Mouse (Mus musculus) MEL (cell line): Measurements from ENCODE around the gene Rhog. TPM values are rescaled to one million over a fixed set of nuclear protein-coding genes. Genes with fewer than 3 reads are reported as not detected.

Experiments used
- DNase-seq: peaks from one replicate; pipeline ENCODE4 v3.0.0; 2011; ENCODE audit warnings: low read depth, low spot score
- H3K27ac ChIP-seq: 2 replicates; pipeline ENCODE4 v1.5.1; 2012; ENCODE audit warnings: low read depth, mild to moderate bottlenecking, control low read depth, low read length, moderate library complexity; ENCODE audit not compliant: control insufficient read depth
- H3K27me3 ChIP-seq, 2 experiments: fragments of 150-350 bp in 1 of 2; sonication (generic) in 1 of 2; 2 replicates each; pipeline ENCODE4 v1.6.1; 2012; ENCODE audit warnings: low read length in 2 of 2, mild to moderate bottlenecking in 2 of 2, improper control_type of control experiment in 1 of 2, moderate library complexity in 1 of 2; ENCODE audit not compliant: insufficient read depth in 2 of 2, control insufficient read depth in 1 of 2
- H3K36me3 ChIP-seq, 2 experiments: 2 replicates each; pipeline ENCODE4 v1.6.1; 2012 to 2014; ENCODE audit warnings: low read length in 2 of 2, improper control_type of control experiment in 1 of 2, inconsistent platforms in 1 of 2, mild to moderate bottlenecking in 1 of 2; ENCODE audit not compliant: insufficient read depth in 2 of 2, control insufficient read depth in 1 of 2
- H3K4me1 ChIP-seq, 2 experiments: fragments of 150-350 bp in 1 of 2; sonication (generic) in 1 of 2; 2 replicates each; pipeline ENCODE4 v1.6.1; 2012; ENCODE audit warnings: low read length in 2 of 2, improper control_type of control experiment in 1 of 2, mild to moderate bottlenecking in 1 of 2; ENCODE audit not compliant: insufficient read depth in 2 of 2, control insufficient read depth in 1 of 2
- H3K4me3 ChIP-seq, 2 experiments: fragments of 150-350 bp in 1 of 2; sonication (generic) in 1 of 2; 2 replicates each; pipeline ENCODE4 v1.5.1; 2012; ENCODE audit warnings: low read depth in 2 of 2, low read length in 2 of 2, mild to moderate bottlenecking in 2 of 2, moderate library complexity in 2 of 2, control low read depth in 1 of 2, improper control_type of control experiment in 1 of 2; ENCODE audit not compliant: control insufficient read depth in 1 of 2, insufficient read depth in 1 of 2
- H3K79me2 ChIP-seq: 2 replicates; pipeline ENCODE4 v1.6.1; 2012; ENCODE audit warnings: mild to moderate bottlenecking, low read length, moderate library complexity; ENCODE audit not compliant: control insufficient read depth, poor library complexity, insufficient read depth
- H3K9ac ChIP-seq: 2 replicates; pipeline ENCODE4 v1.6.1; 2012; ENCODE audit warnings: low read depth, mild to moderate bottlenecking, control low read depth, low read length, moderate library complexity; ENCODE audit not compliant: control insufficient read depth, poor library complexity, severe bottlenecking
- H3K9me3 ChIP-seq: fragments of 150-350 bp; sonication (generic); replicated peaks from 2 replicates; pipeline ENCODE4 v1.6.1; 2012; ENCODE audit warnings: mild to moderate bottlenecking, low read length, improper control_type of control experiment, moderate library complexity; ENCODE audit not compliant: insufficient read depth
- BHLHE40 ChIP-seq: IDR thresholded peaks from 2 replicates; pipeline ENCODE4 v1.6.1; 2012; ENCODE audit warnings: low read depth, mild to moderate bottlenecking, inconsistent platforms, low read length, improper control_type of control experiment, borderline replicate concordance
- CHD1 ChIP-seq: IDR thresholded peaks from 2 replicates; pipeline ENCODE4 v1.6.1; 2012; ENCODE audit warnings: low read depth, mild to moderate bottlenecking, inconsistent platforms, low read length, improper control_type of control experiment
- CHD2 ChIP-seq: IDR thresholded peaks from 2 replicates; pipeline ENCODE4 v1.6.1; 2011; ENCODE audit warnings: low read length, improper control_type of control experiment
- ELF1 ChIP-seq: IDR thresholded peaks from 2 replicates; pipeline ENCODE4 v1.6.1; 2014; ENCODE audit warnings: low read depth, mild to moderate bottlenecking, inconsistent platforms, low read length, improper control_type of control experiment, moderate library complexity
- EP300 ChIP-seq, 2 experiments: IDR thresholded peaks; 2 replicates each; pipeline ENCODE4 v1.6.1; 2011; ENCODE audit warnings: improper control_type of control experiment in 2 of 2, low read length in 2 of 2, low read depth in 1 of 2, mild to moderate bottlenecking in 1 of 2
- ETS1 ChIP-seq: IDR thresholded peaks from 2 replicates; pipeline ENCODE4 v1.6.1; 2012; ENCODE audit warnings: low read depth, mild to moderate bottlenecking, inconsistent platforms, low read length, improper control_type of control experiment, moderate library complexity
- GABPA ChIP-seq: IDR thresholded peaks from 2 replicates; pipeline ENCODE4 v1.6.1; 2012; ENCODE audit warnings: low read depth, mild to moderate bottlenecking, inconsistent platforms, low read length, improper control_type of control experiment, moderate library complexity
- GATA1 ChIP-seq: IDR thresholded peaks from 2 replicates; pipeline ENCODE4 v1.6.1; 2011; ENCODE audit warnings: low read depth, low read length, improper control_type of control experiment
- JUND ChIP-seq: IDR thresholded peaks from 2 replicates; pipeline ENCODE4 v1.6.1; 2011; ENCODE audit warnings: low read depth, mild to moderate bottlenecking, improper control_type of control experiment, low read length
- KAT2A ChIP-seq: conservative IDR thresholded peaks from 2 replicates; pipeline ENCODE4 v1.6.1; 2012; ENCODE audit warnings: low read depth, low read length, improper control_type of control experiment, inconsistent platforms
- MAX ChIP-seq: IDR thresholded peaks from 2 replicates; pipeline ENCODE4 v1.6.1; 2011; ENCODE audit warnings: low read length, improper control_type of control experiment
- MAZ ChIP-seq: IDR thresholded peaks from 2 replicates; pipeline ENCODE4 v1.6.1; 2012; ENCODE audit warnings: low read depth, mild to moderate bottlenecking, inconsistent platforms, low read length, improper control_type of control experiment
- NELFE ChIP-seq: IDR thresholded peaks from 2 replicates; pipeline ENCODE4 v1.6.1; 2011; ENCODE audit warnings: low read depth, low read length, improper control_type of control experiment
- POLR2AphosphoS2 ChIP-seq: IDR thresholded peaks from 2 replicates; pipeline ENCODE4 v1.6.1; 2011; ENCODE audit warnings: low read length, improper control_type of control experiment
- POLR2AphosphoS5 ChIP-seq: IDR thresholded peaks from 2 replicates; pipeline ENCODE4 v1.6.1; 2012; ENCODE audit warnings: low read depth, borderline replicate concordance, mild to moderate bottlenecking, inconsistent platforms, low read length, moderate library complexity, mixed read lengths
- RAD21 ChIP-seq: IDR thresholded peaks from 2 replicates; pipeline ENCODE4 v1.6.1; 2011; ENCODE audit warnings: mild to moderate bottlenecking, low read depth, low read length, improper control_type of control experiment
- RCOR1 ChIP-seq: IDR thresholded peaks from 2 replicates; pipeline ENCODE4 v1.6.1; 2012; ENCODE audit warnings: low read depth, mild to moderate bottlenecking, inconsistent platforms, low read length, improper control_type of control experiment
- SIN3A ChIP-seq: IDR thresholded peaks from 2 replicates; pipeline ENCODE4 v1.6.1; 2012; ENCODE audit warnings: low read length, improper control_type of control experiment, inconsistent platforms
- SMC3 ChIP-seq: IDR thresholded peaks from 2 replicates; pipeline ENCODE4 v1.6.1; 2011; ENCODE audit warnings: low read depth, low read length, improper control_type of control experiment
- TAL1 ChIP-seq: IDR thresholded peaks from 2 replicates; pipeline ENCODE4 v1.6.1; 2012; ENCODE audit warnings: mild to moderate bottlenecking, inconsistent platforms, low read length, moderate library complexity, mixed read lengths
- TBP ChIP-seq: IDR thresholded peaks from 2 replicates; pipeline ENCODE4 v1.8.0; 2011; ENCODE audit warnings: low read depth, low read length, improper control_type of control experiment
- TCF12 ChIP-seq: IDR thresholded peaks from 2 replicates; pipeline ENCODE4 v1.6.1; 2014; ENCODE audit warnings: low read depth, mild to moderate bottlenecking, inconsistent platforms, low read length, improper control_type of control experiment, moderate library complexity
- USF1 ChIP-seq: IDR thresholded peaks from 2 replicates; pipeline ENCODE4 v1.6.1; 2014; ENCODE audit warnings: low read depth, mild to moderate bottlenecking, inconsistent platforms, low read length, improper control_type of control experiment, moderate library complexity
- ZC3H11A ChIP-seq: IDR thresholded peaks from 2 replicates; pipeline ENCODE4 v1.6.1; 2012; ENCODE audit warnings: low read depth, mild to moderate bottlenecking, inconsistent platforms, low read length, improper control_type of control experiment
- ZMIZ1 ChIP-seq: IDR thresholded peaks from 2 replicates; pipeline ENCODE4 v1.6.1; 2012; ENCODE audit warnings: low read depth, mild to moderate bottlenecking, inconsistent platforms, low read length, improper control_type of control experiment, moderate library complexity
- ZNF384 ChIP-seq: IDR thresholded peaks from 2 replicates; pipeline ENCODE4 v1.6.1; 2012; ENCODE audit warnings: low read depth, mild to moderate bottlenecking, inconsistent platforms, low read length, improper control_type of control experiment
- polyA plus RNA-seq, 2 experiments: library from polyadenylated mRNA; stranded (reverse) in 1 of 2; unstranded in 1 of 2; fragments of >175 nt in 1 of 2; fragments of >200 nt in 1 of 2; gene quantifications; 2 replicates each; pipeline versions ENCODE4 v1.2.1 to v1.2.4; 2012; ENCODE audit warnings: low replicate concordance in 2 of 2, low read depth in 1 of 2; ENCODE audit not compliant: insufficient read length in 2 of 2, insufficient read depth in 1 of 2, missing spikeins in 1 of 2
- total RNA-seq: library from RNA; depleted of rRNA; stranded (reverse); fragments of 300-350 nt; gene quantifications from 2 replicates; pipeline ENCODE4 v1.2.3, GENCODE M21; 2012

Gene Rhog
- total and polyA plus RNA-seq, 3 experiments, result 24.1 to 425 (median 347) TPM

GRCm38 (mm10) chr7:102209756-102210721 is 45.8 kb downstream of the Rhog start, which contains the start of the genes Nup98 and Pgap2 (continued):
- TF ChIP-seq POLR2AphosphoS2, result peak; percentile 12; the same call in 1 of the 2 replicates
- no peak; the same call in 1 of the 2 replicates for TF ChIP-seq KAT2A
- peak; percentile 63 for TF ChIP-seq TBP
- no peak for TF ChIP-seq RAD21
- no peak for TF ChIP-seq TAL1

GRCm38 (mm10) chr7:102208806-102209363 is 47.0 kb downstream of the Rhog start:
- Histone ChIP-seq H3K9ac (peak overlapping the region; percentile 91), H3K4me1 (peaks cover 4 to 11% of the 10 kb centered on the region in 2 experiments; a peak in 3 of 4 replicates)
- DNase-seq, result no peak
- TF ChIP-seq ZNF384 (peak; percentile 58), MAZ (0 out of 2 replicates have a peak, but pooled peaks have one; percentile 33), ETS1 (0 out of 2 replicates have a peak, but pooled peaks have one; percentile 6), CHD2 (no peak), JUND (0 out of 2 replicates have a peak, but pooled peaks have one; percentile 12)
- TF ChIP-seq, all 39 proteins: peak for 4
- no peak overlapping the region for H3K27ac ChIP-seq
- H3K79me2 ChIP-seq, result peaks cover 37% of the 10 kb centered on the region
- H3K9me3 ChIP-seq, result no peaks in the 10 kb centered on the region
- H3K4me3 ChIP-seq, result peak overlapping the region; percentile 65 to 72
- peaks cover 16 to 47% of the 10 kb centered on the region in 2 experiments for H3K36me3 ChIP-seq
- H3K27me3 ChIP-seq, result no peaks in the 10 kb centered on the region

GRCm38 (mm10) chr7:102205646-102206045 is 50.2 kb downstream of the Rhog start:
- peaks cover 63% of the 10 kb centered on the region for H3K79me2 ChIP-seq
- H3K9ac ChIP-seq, result no peak overlapping the region
- no peaks in the 10 kb centered on the region for H3K9me3 ChIP-seq
- no peak overlapping the region for H3K27ac ChIP-seq
- no peaks in the 10 kb centered on the region for H3K27me3 ChIP-seq
- H3K4me3 ChIP-seq, result no peak overlapping the region
- peaks cover 4 to 11% of the 10 kb centered on the region in 2 experiments; a peak in 3 of 4 replicates for H3K4me1 ChIP-seq
- DNase-seq, result peak; percentile 85
- peaks cover 21 to 45% of the 10 kb centered on the region in 2 experiments for H3K36me3 ChIP-seq
- TF ChIP-seq ZC3H11A (0 out of 2 replicates have a peak, but pooled peaks have one; percentile 5), POLR2AphosphoS5 (no peak), CHD2 (no peak), ZMIZ1 (no peak), RAD21 (no peak; the same call in 1 of the 2 replicates), RCOR1 (peak; percentile 76), SMC3 (no peak), GABPA (no peak), POLR2AphosphoS2 (no peak), MAX (no peak), EP300 (IDR thresholded peaks at IDR 0.05; ENCODE audit: low read depth in 1 of 2, low read length in 2 of 2) (peak; percentile 81 to 86), SIN3A (peak; percentile 52; the same call in 1 of the 2 replicates), CHD1 (no peak), ELF1 (no peak), KAT2A (no peak), GATA1 (peak; percentile 92), TCF12 (peak; percentile 89), TBP (0 out of 2 replicates have a peak, but pooled peaks have one; percentile 14), ETS1 (peak; percentile 53; the same call in 1 of the 2 replicates), NELFE (no peak), BHLHE40 (no peak), USF1 (no peak)
